Mouse (Mus musculus) lung, embryonic 14.5 days (tissue): ENCODE measurements around the gene Dnajb8. TPM values are rescaled to one million over a fixed set of nuclear protein-coding genes. Genes with fewer than 3 reads are reported as not detected.
A peak's percentile ranks its signal among the peaks of the same experiment; 100 is the strongest.

Experiments
- ATAC-seq: fragments of 200-750 bp; cut with Nextera tagmentation; 2 replicates; pipeline ENCODE4 v1.8.0; 2017; ENCODE audit warnings: mild to moderate bottlenecking, moderate TSS enrichment, moderate library complexity; ENCODE audit not compliant: insufficient read depth
- DNase-seq: peaks from one replicate; pipeline ENCODE4 v3.0.0-alpha.2; 2015
- H3K27ac ChIP-seq: fragments of 300-500 bp; sonication (generic); 2 replicates; pipeline ENCODE4 v1.5.1; 2014; ENCODE audit warnings: low read depth, mild to moderate bottlenecking, moderate library complexity
- H3K27me3 ChIP-seq: fragments of 300-500 bp; sonication (generic); 2 replicates; pipeline ENCODE4 v1.6.1; 2014; ENCODE audit warnings: low read length, control low read depth; ENCODE audit not compliant: insufficient read depth
- H3K36me3 ChIP-seq: fragments of 300-500 bp; sonication (generic); 2 replicates; pipeline ENCODE4 v1.6.1; 2014; ENCODE audit warnings: control low read depth; ENCODE audit not compliant: insufficient read depth
- H3K4me1 ChIP-seq: fragments of 300-500 bp; sonication (generic); 2 replicates; pipeline ENCODE4 v1.6.1; 2014; ENCODE audit warnings: antibody characterized with exemption, control low read depth; ENCODE audit not compliant: insufficient read depth
- H3K4me2 ChIP-seq: fragments of 300-500 bp; sonication (generic); 2 replicates; pipeline ENCODE4 v1.6.1; 2014; ENCODE audit warnings: mild to moderate bottlenecking
- H3K4me3 ChIP-seq: fragments of 300-500 bp; sonication (generic); 2 replicates; pipeline ENCODE4 v1.5.1; 2014; ENCODE audit warnings: low read depth, low read length
- H3K9ac ChIP-seq: fragments of 300-500 bp; sonication (generic); 2 replicates; pipeline ENCODE4 v1.6.1; 2014
- H3K9me3 ChIP-seq: fragments of 300-500 bp; sonication (generic); 2 replicates; pipeline ENCODE4 v1.6.1; 2016; ENCODE audit warnings: low read depth, low read length, control low read depth
- CTCF ChIP-seq: IDR thresholded peaks from 2 replicates; pipeline ENCODE4 v1.5.1; 2016; ENCODE audit warnings: antibody characterized with exemption, low read depth
- WGBS: fragments of 180-500 bp; shearing (Covaris S2); extraction: QIAGEN DNeasy Blood & Tissue Kit; methylation state at CpG from one replicate; pipeline ENCODE4 v1.1.7; 2014; 5-methylcytosine and 5-hydroxymethylcytosine counted together
- polyA plus RNA-seq: library from polyadenylated mRNA; unstranded; fragments of >200 nt; fragmentation: Nextera tagmentation; extraction: Ambion mirVana; gene quantifications from 2 replicates; pipeline ENCODE4 v1.2.1, GENCODE M21; 2014

Dnajb8 gene
- polyA plus RNA-seq, 1 experiment from 2014 or later = not detected

DNA sequence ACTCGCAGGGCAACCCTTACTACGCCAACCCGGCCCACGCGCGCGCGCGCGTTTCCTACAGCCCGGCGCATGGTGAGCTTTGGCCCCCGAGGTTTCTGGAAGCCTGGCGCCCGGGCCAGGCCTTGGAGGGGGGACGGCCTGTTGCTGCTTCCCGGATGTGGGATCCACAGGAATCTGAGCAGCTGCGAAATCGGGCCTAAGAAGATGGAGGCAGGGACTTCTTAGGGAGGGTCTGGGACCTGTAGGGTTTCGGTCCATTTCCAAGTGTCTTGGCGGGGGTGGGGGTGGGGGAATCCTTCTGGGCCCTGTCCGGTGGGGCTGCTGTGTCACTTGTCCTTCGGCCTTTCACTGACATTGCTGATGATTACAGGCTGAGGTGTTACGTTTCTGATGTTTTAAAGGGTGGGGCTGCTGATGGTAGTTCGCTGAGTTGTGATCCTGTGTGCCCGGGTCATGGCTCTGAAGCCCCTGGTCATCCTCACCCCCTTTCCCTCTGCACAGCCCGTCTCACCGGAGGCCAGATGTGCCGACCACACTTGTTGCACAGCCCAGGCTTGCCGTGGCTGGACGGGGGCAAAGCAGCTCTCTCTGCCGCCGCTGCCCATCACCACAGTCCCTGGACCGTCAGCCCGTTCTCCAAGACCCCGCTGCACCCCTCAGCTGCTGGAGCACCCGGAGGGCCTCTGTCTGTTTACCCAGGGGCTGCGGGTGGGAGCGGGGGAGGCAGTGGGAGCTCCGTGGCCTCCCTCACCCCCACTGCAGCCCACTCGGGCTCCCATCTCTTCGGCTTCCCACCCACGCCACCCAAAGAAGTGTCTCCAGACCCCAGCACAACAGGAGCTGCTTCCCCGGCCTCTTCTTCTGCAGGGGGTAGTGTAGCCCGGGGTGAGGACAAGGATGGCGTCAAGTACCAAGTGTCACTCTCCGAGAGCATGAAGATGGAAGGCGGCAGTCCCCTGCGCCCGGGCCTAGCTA, 22.1 kb upstream of the Dnajb8 start:
- H3K4me1 ChIP-seq = 0 out of 2 replicates have a peak, but pooled peaks cover 5% of the 10 kb centered on the region
- WGBS = 6% methylated on average over 50 of the region's 50 CpGs
- H3K27me3 ChIP-seq = peaks cover 99% of the 10 kb centered on the region
- H3K36me3 ChIP-seq = no peaks in the 10 kb centered on the region
- no peaks in the 10 kb centered on the region for H3K9me3 ChIP-seq
- ATAC-seq = no peak
- no peak overlapping the region for H3K27ac ChIP-seq
- TF ChIP-seq CTCF = no peak
- peak overlapping the region; percentile 49 for H3K4me3 ChIP-seq
- H3K4me2 ChIP-seq = peak overlapping the region; percentile 71
- H3K9ac ChIP-seq = peak overlapping the region; percentile 6; the same call in 1 of the 2 replicates
- DNase-seq = peak; percentile 35

DNA sequence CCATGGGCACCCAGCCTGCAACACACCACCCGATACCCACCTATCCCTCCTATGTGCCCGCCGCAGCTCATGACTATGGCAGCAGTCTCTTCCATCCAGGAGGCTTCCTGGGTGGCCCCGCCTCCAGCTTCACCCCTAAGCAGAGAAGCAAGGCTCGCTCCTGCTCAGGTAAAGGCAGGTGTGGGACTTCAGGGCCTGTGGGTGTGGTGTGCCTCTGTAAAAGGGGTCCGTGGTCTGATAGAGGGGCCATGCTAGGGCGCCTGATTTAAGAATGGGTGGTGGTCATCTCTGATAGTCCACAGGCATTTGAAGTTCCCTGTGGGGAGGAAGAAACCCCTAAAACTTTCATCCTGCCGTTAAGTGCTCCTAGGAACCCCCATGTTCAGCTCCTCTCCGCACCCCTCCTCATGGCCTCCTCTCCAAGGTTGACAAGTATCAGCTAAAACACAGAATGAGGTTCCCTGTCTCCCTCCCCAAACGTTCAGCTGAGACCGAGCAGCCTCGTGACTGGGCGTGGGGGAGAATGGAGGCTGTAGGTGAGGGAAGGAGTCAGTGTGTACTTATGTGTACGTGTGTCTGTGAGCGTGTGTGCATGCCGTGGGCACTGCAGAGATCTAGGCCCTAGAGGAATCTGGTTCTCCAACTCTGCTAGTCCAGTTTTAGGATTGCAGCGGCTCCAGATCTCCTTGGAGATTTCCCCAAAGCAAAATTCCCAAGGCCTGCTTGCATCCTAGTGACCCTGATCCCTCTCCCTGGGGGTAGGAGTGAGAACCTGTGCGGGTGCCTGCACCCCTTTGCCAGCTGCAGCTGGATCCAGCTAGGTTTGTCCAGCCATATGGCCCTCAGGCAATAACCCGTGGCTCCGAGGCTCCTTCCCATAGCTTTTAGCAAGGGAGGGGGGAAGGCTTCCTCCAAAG, 21.1 kb upstream of the Dnajb8 start:
- Histone ChIP-seq H3K4me3 (peak overlapping the region; percentile 49), H3K4me2 (peak overlapping the region; percentile 71), H3K9ac (no peak overlapping the region), H3K9me3 (no peaks in the 10 kb centered on the region), H3K4me1 (0 out of 2 replicates have a peak, but pooled peaks cover 5% of the 10 kb centered on the region), H3K27ac (no peak overlapping the region), H3K36me3 (no peaks in the 10 kb centered on the region), H3K27me3 (peaks cover 99% of the 10 kb centered on the region)
- no peak for TF ChIP-seq CTCF
- ATAC-seq = no peak
- 21% methylated on average over 20 of the region's 20 CpGs for WGBS
- DNase-seq = no peak

DNA sequence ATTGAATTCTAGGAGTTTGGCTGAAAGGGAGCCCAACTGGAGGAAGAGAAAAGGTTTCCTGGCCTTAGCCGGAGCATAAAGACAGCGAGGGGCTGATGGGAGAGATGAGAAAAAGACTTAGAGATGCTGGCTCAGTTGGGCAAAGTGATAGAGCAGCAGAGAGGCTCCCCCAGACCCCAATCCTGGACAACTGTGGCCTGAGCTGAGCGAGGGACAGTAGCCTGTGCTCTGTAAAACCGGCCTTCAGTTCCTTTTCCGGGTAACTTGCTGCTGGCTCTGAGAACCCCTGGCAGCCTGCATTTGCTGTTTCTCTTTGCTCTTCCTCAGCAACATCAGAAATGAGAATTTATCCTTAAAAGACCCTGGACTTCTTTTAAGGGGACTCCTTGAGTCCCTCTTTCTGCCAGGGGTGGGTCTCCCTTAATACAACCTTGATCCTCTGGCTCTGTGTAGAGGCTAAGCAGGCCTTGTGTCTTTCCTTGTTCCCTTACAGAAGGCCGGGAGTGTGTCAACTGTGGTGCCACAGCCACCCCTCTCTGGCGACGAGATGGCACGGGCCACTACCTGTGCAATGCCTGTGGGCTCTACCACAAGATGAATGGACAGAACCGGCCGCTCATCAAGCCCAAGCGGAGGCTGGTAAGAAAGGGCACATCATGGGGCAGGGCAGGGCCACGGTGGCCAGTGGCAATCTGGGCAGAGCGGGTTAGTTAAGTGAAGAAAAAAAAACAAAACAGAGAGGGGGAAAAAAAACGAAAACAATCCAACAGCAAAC, 20.0 kb upstream of the Dnajb8 start:
- H3K4me1 ChIP-seq = 0 out of 2 replicates have a peak, but pooled peaks cover 5% of the 10 kb centered on the region
- peak overlapping the region; percentile 33; the same call in 1 of the 2 replicates for H3K4me2 ChIP-seq
- no peaks in the 10 kb centered on the region for H3K9me3 ChIP-seq
- WGBS = 22% methylated on average over 15 of the region's 15 CpGs
- no peak for DNase-seq
- no peak for TF ChIP-seq CTCF
- H3K27ac ChIP-seq = peak overlapping the region; percentile 69; the same call in 1 of the 2 replicates
- peaks cover 99% of the 10 kb centered on the region for H3K27me3 ChIP-seq
- no peak for ATAC-seq
- peak overlapping the region; percentile 6; the same call in 1 of the 2 replicates for H3K4me3 ChIP-seq
- no peaks in the 10 kb centered on the region for H3K36me3 ChIP-seq
- H3K9ac ChIP-seq = no peak overlapping the region; the same call in 1 of the 2 replicates

DNA sequence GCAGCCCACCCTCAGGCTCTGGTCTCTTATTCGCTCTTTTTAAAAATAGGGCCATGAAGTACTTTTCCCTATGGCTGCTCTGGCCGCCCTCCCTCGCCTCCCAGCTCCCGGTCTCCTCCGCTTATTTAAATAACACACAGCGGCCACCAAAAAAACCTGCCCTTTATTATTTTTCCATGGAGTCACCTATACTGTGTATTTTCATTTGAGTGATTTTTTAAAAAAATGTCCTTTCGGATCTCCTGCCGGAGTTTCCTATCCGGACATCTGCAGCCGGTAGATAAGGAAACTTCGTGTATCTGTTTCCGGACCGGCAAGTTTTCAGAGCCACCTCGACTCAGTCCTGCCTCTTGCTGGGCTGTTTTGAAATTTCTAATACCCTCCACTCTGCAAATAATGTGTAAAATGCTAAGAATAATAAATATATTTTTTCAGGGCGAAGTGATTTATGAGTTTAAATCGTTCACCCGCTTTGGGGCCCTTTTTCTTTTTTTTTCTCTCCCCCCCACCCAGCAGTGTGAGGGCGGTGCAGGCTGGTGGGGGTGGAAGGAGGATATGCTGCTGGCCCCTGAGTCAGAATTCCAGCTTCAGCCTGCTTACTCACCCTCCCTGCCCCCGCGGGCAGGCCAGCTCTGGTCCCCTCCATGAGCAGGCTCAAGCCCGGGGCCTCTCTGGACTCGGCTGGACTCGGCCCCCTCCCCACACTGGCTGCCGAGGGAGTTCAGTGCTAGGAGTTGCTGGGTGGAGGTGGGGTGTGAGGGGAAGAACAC, 19.0 kb upstream of the Dnajb8 start:
- peak; percentile 81 for DNase-seq
- H3K4me1 ChIP-seq = 0 out of 2 replicates have a peak, but pooled peaks cover 2% of the 10 kb centered on the region
- ATAC-seq = peak; percentile 38; the same call in 1 of the 2 replicates
- no peak overlapping the region for H3K9ac ChIP-seq
- 0 out of 2 replicates have a peak overlapping the region, but pooled peaks have one; percentile 4 for H3K4me3 ChIP-seq
- peak overlapping the region; percentile 33 for H3K4me2 ChIP-seq
- H3K9me3 ChIP-seq = no peaks in the 10 kb centered on the region
- H3K27ac ChIP-seq = peak overlapping the region; percentile 69; the same call in 1 of the 2 replicates
- H3K27me3 ChIP-seq = peaks cover 93% of the 10 kb centered on the region
- H3K36me3 ChIP-seq = no peaks in the 10 kb centered on the region
- no peak for TF ChIP-seq CTCF
- 2% methylated on average over 24 of the region's 24 CpGs for WGBS

DNA sequence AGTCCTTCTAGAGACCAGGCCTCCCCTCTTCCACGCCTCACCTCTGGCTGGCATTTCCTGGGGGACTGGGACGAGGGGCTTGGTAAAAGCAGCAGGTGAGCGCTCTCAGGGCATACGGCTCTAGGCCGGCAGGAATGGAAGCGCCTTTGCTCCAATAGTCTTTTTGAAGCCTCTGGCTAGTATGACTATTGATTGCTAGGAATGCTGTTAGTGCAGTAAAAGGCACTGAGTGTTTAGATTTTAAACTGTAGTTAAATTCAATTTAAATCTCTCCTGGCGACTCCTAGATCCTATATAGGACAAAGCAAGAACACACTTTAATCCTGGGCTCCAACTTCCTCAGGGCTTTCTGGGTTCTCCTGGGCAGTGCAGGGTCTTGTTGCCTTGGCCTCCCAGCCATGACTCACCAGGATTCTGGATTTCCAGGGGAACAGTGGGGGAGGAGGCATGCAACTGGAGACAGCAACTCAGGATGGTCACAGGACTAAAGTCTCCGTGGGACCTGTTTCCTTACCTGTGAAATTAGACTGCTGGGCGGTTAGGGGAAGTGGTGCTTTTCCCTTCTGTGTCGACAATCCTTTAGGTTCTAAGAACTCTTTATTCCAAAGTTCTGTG, 18.2 kb upstream of the Dnajb8 start:
- ATAC-seq = no peak
- Histone ChIP-seq H3K27me3 (peaks cover 85% of the 10 kb centered on the region), H3K9ac (no peak overlapping the region), H3K36me3 (no peaks in the 10 kb centered on the region), H3K27ac (peak overlapping the region; percentile 40; the same call in 1 of the 2 replicates), H3K4me3 (no peak overlapping the region), H3K4me1 (no peaks in the 10 kb centered on the region), H3K4me2 (peak overlapping the region; percentile 33; the same call in 1 of the 2 replicates), H3K9me3 (no peaks in the 10 kb centered on the region)
- WGBS = 15% methylated on average over 10 of the region's 10 CpGs
- DNase-seq = no peak
- no peak for TF ChIP-seq CTCF
